Mouse (Mus musculus) heart, embryonic 11.5 days (tissue): Measurements from ENCODE around the gene Spdye4b. TPM values are rescaled to one million over a fixed set of nuclear protein-coding genes. Genes with fewer than 3 reads are reported as not detected.

ENCODE experiments used
- ATAC-seq: fragments of 200-750 bp; cut with Nextera tagmentation; replicated peaks from 2 replicates; pipeline ENCODE4 v1.8.0; 2017; ENCODE audit warnings: moderate library complexity; ENCODE audit not compliant: insufficient number of reproducible peaks, low FRiP score, low TSS enrichment
- H3K27ac ChIP-seq: fragments of 300-500 bp; sonication (generic); 2 replicates; pipeline ENCODE4 v1.5.1; 2014; ENCODE audit warnings: mild to moderate bottlenecking, low read depth, low read length
- H3K27me3 ChIP-seq: fragments of 300-500 bp; sonication (generic); 2 replicates; pipeline ENCODE4 v1.6.1; 2014; ENCODE audit warnings: mild to moderate bottlenecking, low read length, mixed read lengths; ENCODE audit not compliant: control insufficient read depth, insufficient read depth
- H3K36me3 ChIP-seq: fragments of 300-500 bp; sonication (generic); 2 replicates; pipeline ENCODE4 v1.6.1; 2014; ENCODE audit warnings: mild to moderate bottlenecking, low read length, moderate library complexity, mixed read lengths; ENCODE audit not compliant: control insufficient read depth, insufficient read depth
- H3K4me1 ChIP-seq: fragments of 300-500 bp; sonication (generic); 2 replicates; pipeline ENCODE4 v1.6.1; 2014; ENCODE audit warnings: low read length; ENCODE audit not compliant: control insufficient read depth, insufficient read depth
- H3K4me2 ChIP-seq: fragments of 300-500 bp; sonication (generic); 2 replicates; pipeline ENCODE4 v1.6.1; 2014; ENCODE audit warnings: mild to moderate bottlenecking, moderate library complexity
- H3K4me3 ChIP-seq: fragments of 300-500 bp; sonication (generic); 2 replicates; pipeline ENCODE4 v1.5.1; 2014; ENCODE audit warnings: low read depth, low read length
- H3K9ac ChIP-seq: fragments of 300-500 bp; sonication (generic); 2 replicates; pipeline ENCODE4 v1.6.1; 2014; ENCODE audit warnings: mild to moderate bottlenecking, low read depth, low read length, moderate library complexity
- H3K9me3 ChIP-seq: fragments of 300-500 bp; sonication (generic); replicated peaks from 2 replicates; pipeline ENCODE4 v1.6.1; 2016; ENCODE audit warnings: low read length; ENCODE audit not compliant: control insufficient read depth
- WGBS: fragments of 180-500 bp; shearing (Covaris S2); extraction: QIAGEN DNeasy Blood & Tissue Kit; methylation state at CpG from one replicate; pipeline ENCODE4 v1.1.7; 2014; ENCODE audit not compliant: insufficient replicate concordance; 5-methylcytosine and 5-hydroxymethylcytosine counted together
- microRNA-seq: library from miRNA; unstranded; fragments of <30 nt; microRNA quantifications from one replicate; pipeline ENCODE4, GENCODE M21; 2016; ENCODE audit warnings: borderline number of aligned reads
- polyA plus RNA-seq: library from polyadenylated mRNA; unstranded; fragments of >200 nt; fragmentation: Nextera tagmentation; extraction: Ambion mirVana; gene quantifications from 2 replicates; pipeline ENCODE4 v1.2.1, GENCODE M21; 2014

Gene Spdye4b
- polyA plus RNA-seq, 1 experiment from 2014 or later = not detected

GRCm38 (mm10) chr5:143236036-143236435 lies 55.2 kb downstream of the Spdye4b start:
- WGBS = 48% methylated on average over 9 of the region's 9 CpGs
- Histone ChIP-seq H3K36me3 (peaks cover 13% of the 10 kb centered on the region), H3K4me2 (peak overlapping the region; percentile 73), H3K9ac (peak overlapping the region; percentile 92; the same call in 1 of the 2 replicates), H3K4me3 (peak overlapping the region; percentile 90), H3K4me1 (peaks cover 10% of the 10 kb centered on the region), H3K27ac (no peak overlapping the region), H3K27me3 (no peaks in the 10 kb centered on the region), H3K9me3 (no peaks in the 10 kb centered on the region)
- no peak for ATAC-seq

GRCm38 (mm10) chr5:143244926-143245325 lies 64.1 kb downstream of the Spdye4b start:
- Histone ChIP-seq H3K9me3 (no peaks in the 10 kb centered on the region), H3K9ac (no peak overlapping the region), H3K4me2 (no peak overlapping the region), H3K27me3 (no peaks in the 10 kb centered on the region), H3K27ac (no peak overlapping the region), H3K36me3 (peaks cover 49% of the 10 kb centered on the region), H3K4me3 (no peak overlapping the region), H3K4me1 (no peaks in the 10 kb centered on the region)
- 93% methylated on average over 26 of the region's 26 CpGs for WGBS
- ATAC-seq = no peak

- Histone ChIP-seq H3K9me3 (no peaks in the 10 kb centered on the region), H3K4me2 (no peak overlapping the region), H3K9ac (no peak overlapping the region), H3K4me3 (no peak overlapping the region), H3K27ac (no peak overlapping the region), H3K36me3 (peaks cover 3% of the 10 kb centered on the region; the same call in 1 of the 2 replicates), H3K27me3 (peaks cover 63% of the 10 kb centered on the region), H3K4me1 (peaks cover 18% of the 10 kb centered on the region)
- 35% methylated on average over 6 of the region's 6 CpGs for WGBS
- no peak for ATAC-seq
Observed at GRCm38 (mm10) chr5:143252039-143252438, 71.2 kb downstream of the Spdye4b start.

- no peak overlapping the region for H3K27ac ChIP-seq
- H3K4me3 ChIP-seq = peak overlapping the region; percentile 46
- H3K9me3 ChIP-seq = no peaks in the 10 kb centered on the region
- no peak overlapping the region for H3K9ac ChIP-seq
- H3K27me3 ChIP-seq = peaks cover 70% of the 10 kb centered on the region
- H3K4me1 ChIP-seq = peaks cover 18% of the 10 kb centered on the region
- peak overlapping the region; percentile 87; the same call in 1 of the 2 replicates for H3K4me2 ChIP-seq
- 9% methylated on average over 18 of the region's 18 CpGs for WGBS
- H3K36me3 ChIP-seq = no peaks in the 10 kb centered on the region
- no peak for ATAC-seq
Observed at GRCm38 (mm10) chr5:143252791-143253185, 72.0 kb downstream of the Spdye4b start.

- Histone ChIP-seq H3K4me2 (peak overlapping the region; percentile 87), H3K4me3 (peak overlapping the region; percentile 46), H3K27ac (no peak overlapping the region), H3K36me3 (no peaks in the 10 kb centered on the region), H3K9ac (0 out of 2 replicates have a peak overlapping the region, but pooled peaks have one; percentile 49), H3K4me1 (peaks cover 18% of the 10 kb centered on the region), H3K9me3 (no peaks in the 10 kb centered on the region), H3K27me3 (peaks cover 75% of the 10 kb centered on the region)
- no peak for ATAC-seq
- WGBS = 2% methylated on average over 91 of the region's 103 CpGs
Observed at GRCm38 (mm10) chr5:143253186-143253880, 72.5 kb downstream of the Spdye4b start.

- Histone ChIP-seq H3K4me2 (peak overlapping the region; percentile 87), H3K9ac (no peak overlapping the region), H3K4me1 (peaks cover 18% of the 10 kb centered on the region), H3K36me3 (no peaks in the 10 kb centered on the region), H3K9me3 (no peaks in the 10 kb centered on the region), H3K27ac (no peak overlapping the region), H3K27me3 (peaks cover 79% of the 10 kb centered on the region), H3K4me3 (peak overlapping the region; percentile 46)
- 2% methylated on average over 79 of the region's 81 CpGs for WGBS
- no peak for ATAC-seq
Observed at GRCm38 (mm10) chr5:143253881-143254486, 73.2 kb downstream of the Spdye4b start.

Small RNAs within 50 kb of the gene (microRNA-seq; reads per million reads assigned to microRNA genes)
- gene Gm44405 = not detected

Other genes with a start within 250 kb of the Spdye4b start
- gene Fscn1, start 220.7 kb upstream of the Spdye4b start, polyA plus RNA-seq = 180 and 186 TPM in 2 replicates
- gene Rnf216, start 68.0 kb upstream of the Spdye4b start, polyA plus RNA-seq = 22.8 and 35.2 TPM in 2 replicates
- 0.06 and 0.07 TPM in 2 replicates for gene Olfr718-ps1, start 33.4 kb upstream of the Spdye4b start, polyA plus RNA-seq
- 8.6 and 8.9 TPM in 2 replicates for gene Rbak, start 242 bp upstream of the Spdye4b start, polyA plus RNA-seq
- not detected in 2 replicates for gene Spdye4a, start 45.9 kb downstream of the Spdye4b start, polyA plus RNA-seq
- 8.4 and 9.2 TPM in 2 replicates for gene Zfp12, start 54.1 kb downstream of the Spdye4b start, polyA plus RNA-seq
- 0.89 and 1.2 TPM in 2 replicates for gene Zfp316, start 89.0 kb downstream of the Spdye4b start, polyA plus RNA-seq
- not detected in 2 replicates for gene Zfp853, start 112.6 kb downstream of the Spdye4b start, polyA plus RNA-seq
- 19.9 and 25.4 TPM in 2 replicates for gene E130309D02Rik, start 134.3 kb downstream of the Spdye4b start, polyA plus RNA-seq
- gene Zdhhc4, start 148.2 kb downstream of the Spdye4b start, polyA plus RNA-seq = 56.6 and 56.9 TPM in 2 replicates
- gene Grid2ip, start 176.3 kb downstream of the Spdye4b start, polyA plus RNA-seq = 0.77 and 1.1 TPM in 2 replicates
- gene Kdelr2, start 222.8 kb downstream of the Spdye4b start, polyA plus RNA-seq = 269 and 291 TPM in 2 replicates